Mouse (Mus musculus) cerebellum, postnatal 25 days (tissue): Measurements from ENCODE around the gene Cd164l2.

Source experiments
- DNase-seq, 2 experiments: peaks; one replicate each; pipeline ENCODE4 v3.0.0; 2021; ENCODE audit warnings: mixed read lengths in 2 of 2

The Cd164l2 gene

DNA sequence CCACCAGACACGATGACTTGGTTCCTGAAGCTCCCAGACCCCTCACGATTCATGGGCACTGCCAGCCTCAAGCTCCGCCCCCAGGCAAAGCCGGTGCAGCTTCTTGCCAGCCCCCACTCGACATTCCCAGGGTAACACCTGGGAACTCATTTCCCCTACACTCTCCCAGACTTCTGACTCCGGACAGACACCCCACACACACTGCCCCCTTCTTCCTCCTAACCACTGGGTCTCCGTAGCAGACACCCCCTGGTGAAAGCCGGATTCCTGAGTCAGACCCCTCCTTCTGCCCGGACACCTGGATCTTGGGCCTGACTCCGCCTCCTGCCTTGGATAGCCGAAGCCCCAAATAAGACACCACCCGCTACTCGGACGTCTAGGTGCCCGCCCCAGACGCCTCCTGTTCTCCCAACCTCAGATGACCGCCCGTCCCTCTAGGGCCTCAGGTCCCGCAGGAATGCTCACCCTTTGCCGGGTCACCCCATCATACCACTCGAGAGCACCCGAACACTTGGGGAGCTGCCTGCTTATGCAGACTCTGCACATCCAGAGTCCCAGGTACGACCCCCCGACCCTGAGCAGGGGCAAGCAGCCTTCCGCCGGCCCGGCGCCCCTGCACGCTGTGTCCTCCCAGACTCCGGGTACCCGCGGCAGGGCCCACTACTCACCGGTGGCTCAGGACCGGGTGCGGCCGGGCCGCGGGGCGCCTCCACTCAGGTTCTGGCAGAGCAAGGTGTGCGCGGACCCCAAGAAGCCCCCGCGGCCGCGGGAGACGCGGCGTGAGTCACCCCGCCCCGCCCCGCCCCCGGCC lies at the start of gene Cd164l2, which contains the start of gene Gpr3:
Gene Cd164l2, plus strand, starts transcription at position 381 of the 811 bp plus-strand sequence.
Gene Gpr3, minus strand, starts transcription at position 786 of the 811 bp plus-strand sequence.
- peak; percentile 29 to 48 for DNase-seq

DNA sequence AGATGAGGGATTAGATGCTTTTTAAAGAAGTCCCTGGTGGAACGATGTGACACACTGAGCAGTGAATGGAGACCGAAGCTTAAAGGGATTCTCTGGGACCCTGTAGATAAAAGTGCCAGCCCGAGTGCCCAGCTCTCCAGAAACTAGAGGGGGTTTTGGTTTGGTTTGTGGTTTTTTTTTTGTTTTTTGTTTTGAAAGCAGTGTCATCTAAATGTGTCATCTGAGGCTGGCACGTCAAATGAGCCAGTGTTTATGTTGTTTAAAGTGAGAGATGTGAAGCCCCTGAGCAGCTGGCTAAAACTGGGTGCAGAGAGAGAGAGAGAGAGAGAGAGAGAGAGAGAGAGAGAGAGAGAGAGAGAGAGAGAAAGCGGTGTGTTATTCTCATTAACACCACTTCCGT lies 49.7 kb upstream of the Cd164l2 start:
- DNase-seq: no peak

DNA sequence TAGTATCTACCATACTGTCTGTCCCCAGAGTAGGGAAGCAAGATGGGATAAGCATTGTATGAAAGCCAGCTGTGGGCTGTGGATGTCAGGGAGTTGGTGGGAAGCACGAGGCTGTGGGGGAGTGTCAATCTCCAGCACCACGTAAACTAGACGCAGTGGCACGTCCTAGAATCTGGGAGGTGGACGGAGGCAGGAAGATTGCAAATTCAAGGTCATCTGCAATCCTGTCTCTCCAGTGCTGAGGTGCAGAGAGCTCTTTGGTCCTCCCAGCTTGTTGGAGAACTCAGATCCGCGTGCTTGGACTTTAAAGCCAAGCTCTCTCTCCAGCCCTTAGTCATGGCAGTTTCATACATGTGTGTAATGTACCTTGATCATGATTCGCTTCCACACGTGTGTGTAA lies 45.2 kb upstream of the Cd164l2 start:
- DNase-seq: no peak

DNA sequence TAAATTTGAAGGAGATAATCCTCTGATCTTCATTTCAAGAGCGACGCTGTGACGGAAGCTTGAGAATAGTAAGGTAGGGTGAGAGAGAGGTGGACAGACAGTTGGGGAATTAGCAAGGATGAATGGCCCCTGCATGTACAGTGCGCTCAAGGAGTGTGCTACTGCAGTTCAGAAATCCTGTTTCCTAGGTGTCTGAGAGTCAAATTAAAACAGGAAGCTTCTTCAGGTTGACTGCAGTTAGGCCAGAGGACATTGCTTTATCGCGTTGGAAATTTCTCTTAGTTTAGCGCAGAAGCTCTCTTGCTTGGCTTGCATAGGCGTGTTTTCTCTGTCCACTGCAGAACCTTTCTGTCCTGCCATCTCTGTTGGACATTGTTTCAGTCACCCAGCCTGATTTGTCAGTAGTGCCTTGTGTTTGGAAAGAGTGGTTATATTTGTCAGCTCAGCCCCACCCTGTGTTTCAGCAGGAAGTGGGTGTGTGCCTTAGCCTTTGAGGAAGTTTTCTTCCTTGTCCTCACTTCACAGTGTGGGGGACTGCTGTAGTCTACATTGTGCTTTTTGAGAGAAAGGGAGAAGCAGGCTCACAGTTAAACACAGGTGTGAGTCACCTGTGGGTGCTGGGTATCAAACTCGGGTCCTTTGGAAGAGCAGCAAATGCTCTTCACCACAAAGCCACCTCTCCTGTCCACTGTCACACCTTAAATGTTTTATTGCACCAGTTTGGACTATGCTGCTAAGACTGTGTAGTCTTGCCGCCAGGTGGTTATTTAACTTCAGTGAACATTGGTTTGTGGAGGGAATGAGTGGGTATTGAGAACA lies 42.5 kb upstream of the Cd164l2 start:
- DNase-seq: no peak

DNA sequence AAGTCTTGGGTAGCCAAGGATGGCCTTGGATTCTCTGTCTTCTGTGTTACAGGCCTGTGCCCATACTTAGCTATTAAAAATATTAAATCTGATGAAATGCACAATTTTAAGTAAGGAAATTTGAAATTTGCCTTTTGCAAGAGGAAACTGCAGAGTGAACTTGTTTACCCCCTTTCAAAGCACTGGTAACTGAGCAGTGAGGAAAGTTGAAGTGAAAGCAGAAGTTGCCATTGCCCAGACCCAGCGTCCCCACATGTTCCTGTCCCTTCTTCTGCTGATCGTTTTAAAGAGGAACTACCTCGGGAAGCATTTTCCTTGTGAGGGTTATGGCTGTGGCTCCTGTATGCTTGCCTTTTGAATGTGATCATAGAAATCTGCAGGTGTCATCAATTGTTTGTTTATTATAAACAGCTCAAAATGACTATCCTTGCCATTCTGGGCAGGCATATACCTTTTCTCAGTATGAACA lies 41.8 kb upstream of the Cd164l2 start:
- no peak for DNase-seq

DNA sequence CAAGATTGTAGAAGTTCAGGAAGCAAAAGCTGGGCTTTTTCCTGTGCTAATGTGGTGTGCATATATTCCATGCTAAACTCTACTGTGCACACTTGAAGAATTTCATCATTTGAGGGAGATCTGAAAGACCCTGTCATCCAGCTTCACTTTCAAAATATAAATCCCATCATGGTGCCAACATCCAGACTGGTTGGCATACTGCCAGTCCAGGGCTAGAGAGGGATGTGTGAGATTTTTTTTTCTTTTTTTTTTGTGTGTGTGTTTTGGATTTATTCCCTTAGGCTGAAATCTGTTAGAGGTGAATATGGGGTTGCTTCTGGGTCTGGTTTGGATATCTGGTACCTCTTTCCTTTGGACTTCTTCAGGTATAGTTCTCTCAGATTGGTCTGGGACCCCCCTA lies 41.3 kb upstream of the Cd164l2 start:
- DNase-seq: peak in 1 of 2 experiments; percentile 34

DNA sequence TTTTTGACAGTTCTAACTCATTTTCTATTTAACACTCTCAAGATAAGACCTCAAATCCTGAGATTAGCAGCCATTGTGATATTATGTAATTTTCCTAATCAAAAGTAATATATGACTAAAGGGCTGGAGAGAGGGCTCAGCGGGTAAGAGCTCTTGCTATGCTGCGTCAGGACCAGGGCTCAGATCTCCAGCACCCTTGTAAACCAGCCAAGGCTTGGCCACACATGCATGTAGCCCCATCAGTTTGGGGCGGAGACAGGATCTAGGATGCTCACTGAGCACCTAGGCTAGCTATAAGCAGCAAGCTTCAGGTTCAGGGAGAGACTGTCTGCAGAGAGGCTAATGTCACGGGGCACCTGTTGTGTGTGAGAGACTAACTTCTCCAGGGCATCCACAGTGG lies 39.5 kb upstream of the Cd164l2 start:
- peak in 1 of 2 experiments; percentile 21 for DNase-seq

DNA sequence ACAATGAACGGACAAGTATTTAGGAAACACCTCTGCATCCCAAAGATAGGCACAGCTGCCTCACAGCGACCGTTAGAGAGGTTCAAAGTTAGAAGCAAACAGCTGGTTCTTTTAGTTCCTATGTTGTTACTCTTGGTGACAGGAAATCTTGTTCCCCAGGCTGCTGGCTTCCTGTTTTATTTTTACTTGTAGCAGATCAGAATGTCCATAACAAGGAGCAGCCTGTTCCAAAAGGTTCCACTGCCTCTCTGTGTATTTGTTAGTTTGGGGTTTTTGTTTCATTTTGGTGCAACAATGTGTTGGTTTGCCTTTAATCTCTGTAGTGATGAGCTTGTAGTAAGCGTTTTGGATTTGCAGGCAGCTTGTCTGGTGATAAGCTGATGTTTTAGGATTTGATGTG lies 37.6 kb upstream of the Cd164l2 start:
- no peak for DNase-seq

DNA sequence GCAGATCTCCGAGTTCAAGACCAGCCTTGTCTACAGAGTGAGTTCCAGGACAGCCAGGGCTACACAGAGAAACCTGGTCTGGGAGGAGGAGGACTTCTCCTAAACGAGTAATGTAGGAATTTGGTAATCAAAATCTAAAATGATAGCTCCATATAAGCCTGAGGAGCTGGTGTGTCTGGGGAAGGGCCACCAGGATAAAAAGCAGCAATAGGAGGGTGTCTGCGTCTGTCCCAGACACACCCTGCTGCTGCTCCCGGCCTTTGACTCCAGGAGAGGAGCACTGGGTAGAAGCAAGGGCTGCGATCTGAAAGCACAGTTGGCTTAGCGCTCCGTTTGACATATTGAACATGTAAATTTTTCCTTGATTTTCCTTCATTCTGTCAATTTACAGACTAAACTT lies 36.7 kb upstream of the Cd164l2 start:
- DNase-seq: no peak

DNA sequence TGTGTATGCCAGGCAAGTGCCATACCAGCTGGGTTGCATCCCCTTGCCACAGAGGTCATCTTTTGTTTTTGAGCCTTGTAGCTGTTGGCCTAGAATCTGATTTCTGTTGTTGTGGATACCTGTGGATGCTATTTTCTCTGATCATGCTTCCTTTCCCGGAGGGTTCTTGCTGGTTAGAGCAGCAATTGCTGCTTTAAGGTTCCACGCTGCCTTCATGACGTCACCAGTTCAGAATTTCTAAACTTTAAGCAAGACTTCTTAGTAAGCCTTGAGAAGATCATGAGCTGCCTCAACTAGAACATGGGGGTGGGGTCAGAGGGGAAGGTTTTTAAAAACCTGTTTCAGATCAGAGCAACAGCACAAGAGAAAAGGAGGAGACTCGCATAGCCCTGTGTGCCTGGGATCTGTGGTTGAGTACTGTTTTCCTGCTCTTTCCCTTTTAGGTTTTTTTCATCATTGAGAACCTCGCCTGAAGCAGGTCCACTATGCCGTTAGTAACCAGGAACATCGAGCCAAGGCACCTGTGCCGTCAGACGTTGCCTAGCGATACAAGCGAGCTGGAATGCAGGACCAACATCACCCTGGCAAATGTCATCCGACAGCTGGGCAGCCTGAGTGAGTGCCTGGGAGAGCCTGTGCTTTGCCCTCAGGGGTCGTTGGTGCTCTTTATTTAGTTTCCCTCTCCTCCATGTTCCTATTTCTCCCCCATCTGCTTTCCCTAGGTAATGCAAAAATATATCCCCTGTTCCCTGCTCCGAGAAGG lies 35.8 kb upstream of the Cd164l2 start:
- DNase-seq: peak; percentile 38 to 55

DNA sequence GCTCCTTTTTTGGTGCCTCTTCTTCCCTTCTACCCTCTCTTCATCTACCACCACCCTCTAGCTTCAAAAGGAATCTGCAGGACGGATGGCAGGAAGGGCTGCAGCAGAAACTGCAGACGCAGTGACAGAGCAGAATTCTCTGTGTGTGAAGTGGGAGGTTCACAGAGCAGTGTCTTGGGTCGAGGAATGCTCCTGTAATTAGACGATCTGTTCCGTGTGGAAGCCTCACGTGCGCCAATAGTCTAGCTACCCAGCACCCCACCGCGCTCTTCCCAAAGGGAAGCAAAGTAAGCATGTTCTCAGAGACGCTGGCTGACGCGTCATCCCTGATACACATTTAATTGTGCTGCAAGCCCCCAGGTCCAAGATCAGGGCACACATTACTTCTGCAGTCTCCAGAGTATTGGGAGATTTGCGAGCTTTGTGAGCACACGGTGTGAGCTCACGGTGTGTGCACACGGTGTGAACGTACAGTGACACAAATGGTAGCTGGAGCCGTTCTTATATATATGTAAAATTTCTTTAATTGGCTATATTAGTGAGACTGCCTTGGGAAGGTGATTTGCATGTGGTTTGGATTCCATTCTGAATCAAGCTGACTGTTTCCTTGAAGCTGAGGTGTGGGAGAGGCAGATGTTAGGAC lies 35.0 kb upstream of the Cd164l2 start:
- DNase-seq: peak in 1 of 2 experiments; percentile 32

DNA sequence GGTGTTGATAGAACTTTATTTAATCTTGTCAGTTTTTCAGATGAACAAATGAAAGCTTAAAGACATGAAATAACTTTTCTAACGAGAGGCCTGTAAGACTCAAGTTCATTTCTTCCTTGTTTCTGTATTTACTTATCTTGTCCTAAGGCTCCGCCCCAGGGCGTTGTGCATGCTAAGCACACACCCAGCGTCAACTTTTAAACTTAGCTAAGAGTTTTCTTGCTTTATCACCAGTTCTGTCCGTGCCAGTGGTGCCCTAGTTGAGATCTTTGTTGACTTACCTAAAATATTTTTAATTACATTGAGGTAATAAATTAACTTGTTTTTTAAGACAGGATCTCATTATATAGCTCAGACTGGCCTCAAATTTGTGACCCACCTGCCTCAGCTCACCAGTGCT lies 33.6 kb upstream of the Cd164l2 start:
- no peak for DNase-seq

DNA sequence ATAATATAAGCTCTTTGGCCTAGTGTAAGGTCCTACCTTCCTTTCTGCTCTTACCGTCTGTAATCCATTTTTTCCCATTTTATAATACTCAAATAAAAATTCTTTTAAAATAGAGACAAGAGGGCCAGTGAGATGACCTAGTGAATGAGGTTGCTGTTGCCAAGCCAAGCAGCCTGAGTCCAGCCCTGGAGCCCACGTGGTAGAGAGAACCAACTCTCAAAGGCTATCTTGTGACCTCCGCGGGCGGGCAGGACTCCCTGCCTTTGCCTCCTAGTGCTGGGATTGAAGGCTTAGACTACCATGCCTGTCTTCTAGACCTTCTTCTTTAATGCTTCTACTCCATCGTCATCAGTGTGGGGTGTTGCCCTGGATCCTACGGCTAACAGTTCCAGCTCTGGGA lies 32.7 kb upstream of the Cd164l2 start:
- no peak for DNase-seq

DNA sequence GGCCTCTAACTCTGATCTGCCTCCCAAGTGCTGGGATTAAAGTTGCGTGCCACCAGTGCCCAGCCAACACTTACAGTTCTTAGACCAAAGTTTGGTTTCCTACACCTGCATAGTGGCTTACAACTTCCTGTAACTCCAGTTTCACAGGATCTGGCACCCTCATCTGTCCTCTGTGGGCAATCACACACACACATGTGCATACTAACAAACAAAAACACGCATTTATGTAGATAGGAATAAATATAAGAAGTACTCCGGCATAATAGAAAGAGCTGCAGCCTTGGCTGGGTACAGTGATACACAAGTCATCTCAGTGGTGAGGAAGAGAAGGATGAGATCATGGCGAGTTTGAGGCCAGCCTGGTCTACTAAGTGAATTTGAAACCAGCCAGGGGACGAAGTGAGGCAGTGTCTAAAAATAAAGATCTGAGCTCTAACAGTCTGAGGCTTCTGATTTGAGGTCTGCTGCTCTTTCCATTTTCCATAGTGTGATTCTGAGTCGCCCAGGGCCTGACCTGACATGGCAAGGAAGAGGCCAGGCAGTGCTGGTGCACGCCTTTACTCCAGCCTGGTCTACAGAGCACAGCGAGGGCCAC lies 29.4 kb upstream of the Cd164l2 start:
- no peak for DNase-seq

DNA sequence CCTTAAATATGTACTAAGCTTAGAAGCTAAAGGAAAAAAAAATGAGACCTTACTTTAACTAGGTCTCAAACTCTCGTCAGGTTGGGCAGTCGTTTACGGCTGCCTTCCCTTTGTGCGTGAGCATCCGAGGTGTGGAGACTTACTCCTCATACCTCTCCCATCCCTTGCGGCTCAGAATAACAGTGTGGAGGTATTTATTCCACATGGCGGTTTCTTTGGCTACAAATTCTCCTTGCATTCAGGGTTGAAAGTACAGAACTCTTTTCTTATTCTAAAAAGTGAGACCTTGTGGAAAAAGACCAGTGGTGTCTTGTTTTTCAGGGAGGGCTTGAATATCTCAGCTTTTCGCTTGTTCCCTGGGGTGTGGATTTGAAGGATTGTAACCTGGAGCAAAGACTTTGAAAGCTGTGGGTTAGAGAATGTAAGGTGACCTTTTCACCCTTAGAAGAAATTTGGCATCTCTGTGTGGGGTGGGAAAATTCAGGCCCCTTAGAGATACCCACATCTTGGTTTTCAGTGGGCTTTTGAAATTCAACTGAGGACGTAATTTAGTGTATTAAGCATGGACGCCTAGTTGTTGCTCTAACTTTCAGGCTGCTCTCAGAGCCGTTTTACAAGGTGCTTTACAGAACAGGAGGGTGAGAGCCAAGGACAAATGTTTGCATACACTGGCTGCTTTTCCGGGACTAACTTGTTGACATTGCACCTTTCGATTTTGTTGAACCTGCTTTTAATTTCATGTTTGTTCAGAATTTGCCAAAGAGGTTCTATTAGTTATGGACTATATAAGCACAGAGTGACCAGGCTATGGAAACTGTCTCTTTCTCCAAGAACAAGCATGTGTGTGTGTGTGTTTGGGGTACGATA lies 27.7 kb upstream of the Cd164l2 start:
- no peak for DNase-seq

DNA sequence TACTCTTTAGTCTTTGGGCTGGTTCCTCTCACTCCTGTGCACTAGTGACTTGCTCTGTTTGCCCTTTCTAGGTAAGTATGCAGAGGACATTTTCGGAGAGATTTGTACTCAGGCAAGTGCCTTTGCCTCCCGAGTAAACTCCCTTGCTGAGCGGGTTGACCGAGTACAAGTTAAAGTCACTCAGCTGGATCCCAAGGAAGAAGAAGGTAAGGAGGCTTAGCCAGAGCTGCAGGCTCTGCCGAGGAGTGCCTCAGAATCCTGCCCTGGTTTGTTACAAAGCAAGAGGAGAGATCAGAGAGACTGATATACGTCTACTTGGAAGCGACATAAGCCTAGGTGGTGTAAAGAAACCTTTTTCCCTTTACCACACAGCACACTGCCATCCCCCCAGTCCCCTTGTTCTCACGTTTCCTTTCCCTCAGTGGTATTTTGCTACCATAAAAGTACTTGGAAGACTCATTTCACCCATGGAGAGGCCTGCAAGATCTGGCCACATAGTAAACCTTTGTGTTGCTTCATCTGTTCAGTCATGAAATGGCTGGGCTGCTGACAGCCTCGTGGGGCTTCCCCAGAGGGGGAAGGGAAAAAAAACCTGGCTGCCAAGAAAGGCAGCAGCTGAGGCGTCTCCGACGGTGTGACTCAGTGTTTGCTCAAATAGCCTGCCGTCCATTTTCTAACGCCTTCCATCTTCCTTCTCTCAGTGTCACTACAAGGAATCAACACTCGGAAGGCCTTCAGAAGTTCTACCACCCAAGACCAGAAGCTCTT lies 26.8 kb upstream of the Cd164l2 start:
- no peak for DNase-seq

DNA sequence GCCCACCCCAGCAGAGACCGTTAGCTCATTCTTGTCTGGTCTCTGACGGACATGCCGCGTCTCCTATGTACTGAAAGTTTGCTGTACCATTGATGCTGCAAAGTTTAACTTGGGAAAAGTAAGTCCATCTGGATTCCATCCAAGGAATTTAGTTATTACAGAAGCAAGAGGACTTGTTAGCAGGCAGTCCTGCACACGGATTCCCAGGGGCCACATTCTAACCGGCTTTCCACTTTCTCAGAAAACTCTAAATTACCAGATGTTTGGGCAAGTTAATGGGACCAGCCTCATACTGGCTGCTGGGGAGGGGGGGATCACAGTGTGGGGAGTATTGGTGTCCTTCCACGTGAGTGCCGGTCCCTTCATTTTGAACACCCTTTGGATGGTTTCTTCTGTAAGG lies 26.0 kb upstream of the Cd164l2 start:
- no peak for DNase-seq

DNA sequence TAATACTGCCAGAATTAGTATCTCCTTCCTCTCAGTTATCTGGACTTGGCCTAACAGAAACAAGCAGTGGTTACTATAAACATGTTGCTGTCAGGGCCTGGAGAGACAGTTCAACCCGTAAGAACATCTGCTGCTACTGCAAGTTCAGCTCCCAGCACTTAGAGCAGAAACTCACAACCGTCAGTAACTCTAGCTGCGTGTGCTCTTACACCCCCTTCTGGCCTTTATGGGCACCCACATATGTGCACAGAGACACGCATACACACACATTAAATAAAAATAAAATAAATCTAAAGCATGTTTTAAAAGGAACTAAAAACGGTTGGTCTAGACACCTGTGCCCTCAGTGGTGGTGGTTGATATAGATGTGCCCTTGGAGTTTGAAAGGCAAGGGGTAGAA lies 25.1 kb upstream of the Cd164l2 start:
- no peak for DNase-seq

DNA sequence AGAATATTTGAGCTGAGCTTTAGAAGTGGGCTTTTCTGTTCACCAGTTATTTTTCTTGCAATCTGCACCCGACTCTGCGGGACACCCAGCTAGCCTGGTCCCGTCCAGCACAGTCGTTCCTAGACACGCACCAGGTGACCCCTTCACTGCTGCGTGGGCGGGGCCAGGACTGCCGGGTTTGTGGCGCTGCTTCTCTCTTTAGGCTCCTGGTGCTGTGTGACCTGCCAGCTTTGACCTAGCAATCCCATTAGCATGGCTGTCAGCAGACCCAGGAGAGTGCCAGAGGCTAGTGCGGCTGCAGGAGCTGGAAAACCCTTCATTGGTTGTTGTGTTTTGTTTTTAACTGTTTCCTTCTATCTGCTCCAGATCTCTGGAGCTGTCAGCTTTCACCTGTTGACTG lies 22.5 kb upstream of the Cd164l2 start:
- no peak for DNase-seq

DNA sequence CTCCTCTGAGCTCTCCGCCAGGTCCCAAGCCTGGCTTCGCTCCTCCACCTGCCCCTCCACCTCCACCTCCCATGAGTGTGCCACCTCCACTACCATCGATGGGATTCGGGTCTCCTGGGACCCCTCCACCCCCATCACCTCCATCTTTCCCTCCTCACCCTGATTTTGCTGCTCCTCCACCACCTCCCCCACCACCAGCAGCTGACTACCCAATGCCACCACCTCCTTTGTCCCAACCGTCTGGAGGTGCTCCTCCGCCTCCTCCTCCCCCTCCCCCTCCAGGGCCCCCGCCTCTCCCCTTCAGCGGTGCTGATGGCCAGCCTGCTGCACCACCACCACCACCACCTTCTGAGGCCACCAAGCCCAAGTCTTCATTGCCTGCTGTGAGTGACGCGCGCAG lies 17.4 kb upstream of the Cd164l2 start:
- no peak for DNase-seq
